Mouse (Mus musculus): ENCODE data around the gene Dennd5b. TPM values are rescaled to one million over a fixed set of nuclear protein-coding genes. Genes with fewer than 3 reads are reported as not detected.
A peak's percentile ranks its signal among the peaks of the same experiment; 100 is the strongest.
"Not testable (repeated sequence)": the region's sequence is repeated elsewhere in the genome, so short reads cannot be mapped to it uniquely, and the experiment has no call there.

The Dennd5b gene
- polyA plus RNA-seq, 1 experiment: 1.7 TPM

GRCm38 (mm10) chr6:148941880-148942279 lies 159.6 kb downstream of the Dennd5b start:
- no peaks in the 10 kb centered on the region for H3K27me3 ChIP-seq (ENCODE audit: control insufficient read depth, insufficient read depth, low read length)
- TF ChIP-seq POLR2A (IDR thresholded peaks at IDR 0.05; ENCODE audit: control insufficient read depth, extremely low read depth, insufficient read depth, low read length, poor library complexity) (no peak), CTCF (IDR thresholded peaks at IDR 0.05; ENCODE audit: borderline replicate concordance, control insufficient read depth, extremely low read depth, insufficient read depth, low read length, poor library complexity) (no peak)
- WGBS: 85% methylated on average over 5 of the region's 5 CpGs
- no peak overlapping the region for H3K4me3 ChIP-seq (ENCODE audit: control insufficient read depth, insufficient read depth, low read length)
- no peak overlapping the region for H3K27ac ChIP-seq (ENCODE audit: control insufficient read depth, insufficient read depth, low read length)
- H3K4me1 ChIP-seq (replicated peaks; ENCODE audit: control insufficient read depth, insufficient read depth, low read length): no peaks in the 10 kb centered on the region
- no peak for DNase-seq
- no peaks in the 10 kb centered on the region for H3K36me3 ChIP-seq (ENCODE audit: control insufficient read depth, insufficient read depth, low read length)

GRCm38 (mm10) chr6:148940383-148940782 lies 161.1 kb downstream of the Dennd5b start:
- H3K27me3 ChIP-seq (ENCODE audit: control insufficient read depth, insufficient read depth, low read length); H3K36me3 ChIP-seq (ENCODE audit: control insufficient read depth, insufficient read depth, low read length); H3K4me3 ChIP-seq (ENCODE audit: control insufficient read depth, insufficient read depth, low read length); H3K4me1 ChIP-seq (replicated peaks; ENCODE audit: control insufficient read depth, insufficient read depth, low read length); H3K27ac ChIP-seq (ENCODE audit: control insufficient read depth, insufficient read depth, low read length): not testable (repeated sequence)
- peak; percentile 36 for DNase-seq
- 63% methylated on average over 2 of the region's 3 CpGs for WGBS

Other genes starting within 250 kb of the Dennd5b start
- 6.3 and 9.5 TPM in 2 replicates for gene Caprin2, start 205.4 kb downstream of the Dennd5b start, polyA plus RNA-seq (2012; rRNA removed)
- 7.8 and 8.9 TPM in 2 replicates for gene Sinhcaf, start 155.2 kb downstream of the Dennd5b start, polyA plus RNA-seq (2012; rRNA removed)
- gene Gm10203, start 28.5 kb upstream of the Dennd5b start, polyA plus RNA-seq (2012; rRNA removed): not detected in 2 replicates
- 5.1 and 6.2 TPM in 2 replicates for gene Etfbkmt, start 38.2 kb upstream of the Dennd5b start, polyA plus RNA-seq (2012; rRNA removed)
- gene Amn1, start 87.0 kb upstream of the Dennd5b start, polyA plus RNA-seq (2012; rRNA removed): 7.4 and 11.3 TPM in 2 replicates
- 14.3 and 18.5 TPM in 2 replicates for gene Resf1, start 207.7 kb upstream of the Dennd5b start, polyA plus RNA-seq (2012; rRNA removed)

All from thymus, adult 2 months (tissue).